Mouse (Mus musculus) neural tube, embryonic 13.5 days (tissue): ENCODE data around the gene Ppm1f. TPM values are rescaled to one million over a fixed set of nuclear protein-coding genes. Genes with fewer than 3 reads are reported as not detected.
"Not testable (repeated sequence)": the region's sequence is repeated elsewhere in the genome, so short reads cannot be mapped to it uniquely, and the experiment has no call there.

Experiments
- ATAC-seq: fragments of 200-750 bp; cut with Nextera tagmentation; 2 replicates; pipeline ENCODE4 v1.8.0; 2017; ENCODE audit warnings: low read depth, mild to moderate bottlenecking, moderate TSS enrichment, moderate library complexity
- H3K27ac ChIP-seq: fragments of 300-500 bp; sonication (generic); replicated peaks from 2 replicates; pipeline ENCODE4 v1.5.1; 2015; ENCODE audit warnings: moderate library complexity, mild to moderate bottlenecking, inconsistent platforms
- H3K27me3 ChIP-seq: fragments of 300-500 bp; sonication (generic); 2 replicates; pipeline ENCODE4 v1.6.1; 2015; ENCODE audit warnings: mild to moderate bottlenecking, inconsistent platforms
- H3K36me3 ChIP-seq: fragments of 300-500 bp; sonication (generic); 2 replicates; pipeline ENCODE4 v1.6.1; 2015; ENCODE audit warnings: mild to moderate bottlenecking, inconsistent platforms
- H3K4me1 ChIP-seq: fragments of 300-500 bp; sonication (generic); replicated peaks from 2 replicates; pipeline ENCODE4 v1.6.1; 2015; ENCODE audit warnings: inconsistent platforms
- H3K4me2 ChIP-seq: fragments of 300-500 bp; sonication (generic); 2 replicates; pipeline ENCODE4 v1.6.1; 2015; ENCODE audit warnings: inconsistent platforms, mild to moderate bottlenecking, moderate library complexity
- H3K4me3 ChIP-seq: fragments of 300-500 bp; sonication (generic); 2 replicates; pipeline ENCODE4 v1.5.1; 2015; ENCODE audit warnings: mild to moderate bottlenecking, inconsistent platforms
- H3K9ac ChIP-seq: fragments of 300-500 bp; sonication (generic); 2 replicates; pipeline ENCODE4 v1.6.1; 2015; ENCODE audit warnings: moderate library complexity, mild to moderate bottlenecking, inconsistent platforms
- H3K9me3 ChIP-seq: fragments of 300-500 bp; sonication (generic); 2 replicates; pipeline ENCODE4 v1.6.1; 2016; ENCODE audit warnings: inconsistent platforms
- WGBS: fragments of 180-500 bp; shearing (Covaris S2); methylation state at CpG from one replicate; pipeline ENCODE4 v1.1.7; 2015; 5-methylcytosine and 5-hydroxymethylcytosine counted together
- polyA plus RNA-seq: library from polyadenylated mRNA; unstranded; fragments of >200 nt; fragmentation: Nextera tagmentation; extraction: Ambion mirVana; gene quantifications from 2 replicates; pipeline ENCODE4 v1.2.1, GENCODE M21; 2015

Gene Ppm1f
- polyA plus RNA-seq, 1 experiment from 2014 or later: 24.7 TPM

- H3K4me2 ChIP-seq: no peak overlapping the region
- WGBS: 91% methylated on average over 7 of the region's 7 CpGs
- no peaks in the 10 kb centered on the region for H3K9me3 ChIP-seq
- H3K27ac ChIP-seq: no peak overlapping the region
- no peaks in the 10 kb centered on the region for H3K27me3 ChIP-seq
- H3K4me1 ChIP-seq: no peaks in the 10 kb centered on the region
- H3K9ac ChIP-seq: no peak overlapping the region
- no peak overlapping the region for H3K4me3 ChIP-seq
- peaks cover 97% of the 10 kb centered on the region for H3K36me3 ChIP-seq
- ATAC-seq: no peak
These were observed 22.3 kb downstream of the Ppm1f start for GRCm38 (mm10) chr16:16918441-16919117.

GRCm38 (mm10) chr16:16921021-16921435, 24.8 kb downstream of the Ppm1f start:
- Histone ChIP-seq H3K36me3 (peaks cover 92% of the 10 kb centered on the region), H3K27me3 (no peaks in the 10 kb centered on the region), H3K4me2 (no peak overlapping the region), H3K4me1 (no peaks in the 10 kb centered on the region), H3K4me3 (no peak overlapping the region), H3K9me3 (no peaks in the 10 kb centered on the region), H3K27ac (no peak overlapping the region), H3K9ac (no peak overlapping the region)
- 71% methylated on average over 3 of the region's 3 CpGs for WGBS
- ATAC-seq: no peak

GRCm38 (mm10) chr16:16924481-16924880, 28.2 kb downstream of the Ppm1f start:
- no peaks in the 10 kb centered on the region for H3K4me1 ChIP-seq
- H3K36me3 ChIP-seq: peaks cover 59% of the 10 kb centered on the region
- 89% methylated on average over 3 of the region's 3 CpGs for WGBS
- H3K27me3 ChIP-seq: no peaks in the 10 kb centered on the region
- H3K9ac ChIP-seq: no peak overlapping the region
- no peak overlapping the region for H3K4me3 ChIP-seq
- H3K4me2 ChIP-seq: no peak overlapping the region
- no peak for ATAC-seq
- no peaks in the 10 kb centered on the region for H3K9me3 ChIP-seq
- no peak overlapping the region for H3K27ac ChIP-seq

- Histone ChIP-seq H3K4me3 (no peak overlapping the region), H3K9me3 (no peaks in the 10 kb centered on the region), H3K36me3 (peaks cover 38% of the 10 kb centered on the region), H3K9ac (no peak overlapping the region), H3K4me2 (no peak overlapping the region), H3K27ac (no peak overlapping the region), H3K4me1 (0 out of 2 replicates have a peak, but pooled peaks cover 4% of the 10 kb centered on the region), H3K27me3 (no peaks in the 10 kb centered on the region)
- no peak for ATAC-seq
- WGBS: 53% methylated on average over 5 of the region's 5 CpGs
These were observed 30.3 kb downstream of the Ppm1f start for GRCm38 (mm10) chr16:16926536-16926935.

- not testable (repeated sequence) for H3K4me3 ChIP-seq, H3K27ac ChIP-seq, H3K9ac ChIP-seq, H3K27me3 ChIP-seq, H3K4me2 ChIP-seq, H3K4me1 ChIP-seq, ATAC-seq, H3K9me3 ChIP-seq
- 86% methylated on average over 3 of the region's 3 CpGs for WGBS
- H3K36me3 ChIP-seq: peaks cover 16% of the 10 kb centered on the region
These were observed 32.6 kb downstream of the Ppm1f start for GRCm38 (mm10) chr16:16928908-16929307.

- Histone ChIP-seq H3K27ac (0 out of 2 replicates have a peak overlapping the region, but pooled peaks have one; percentile 20), H3K36me3 (peaks cover 1% of the 10 kb centered on the region; the same call in 1 of the 2 replicates), H3K9me3 (no peaks in the 10 kb centered on the region), H3K4me2 (no peak overlapping the region), H3K27me3 (no peaks in the 10 kb centered on the region), H3K4me3 (no peak overlapping the region), H3K4me1 (0 out of 2 replicates have a peak, but pooled peaks cover 4% of the 10 kb centered on the region), H3K9ac (no peak overlapping the region)
- WGBS: 88% methylated on average over 3 of the region's 3 CpGs
- 0 out of 2 replicates have a peak, but pooled peaks have one; percentile 28 for ATAC-seq
These were observed 34.1 kb downstream of the Ppm1f start for GRCm38 (mm10) chr16:16930326-16930725.

- WGBS: 62% methylated on average over 5 of the region's 5 CpGs
- 0 out of 2 replicates have a peak, but pooled peaks cover 4% of the 10 kb centered on the region for H3K4me1 ChIP-seq
- H3K9me3 ChIP-seq: no peaks in the 10 kb centered on the region
- H3K4me2 ChIP-seq: no peak overlapping the region
- no peak overlapping the region for H3K27ac ChIP-seq
- 0 out of 2 replicates have a peak overlapping the region, but pooled peaks have one; percentile 8 for H3K9ac ChIP-seq
- H3K27me3 ChIP-seq: no peaks in the 10 kb centered on the region
- H3K36me3 ChIP-seq: no peaks in the 10 kb centered on the region
- no peak overlapping the region for H3K4me3 ChIP-seq
- ATAC-seq: peak; percentile 45; the same call in 1 of the 2 replicates
These were observed 34.6 kb downstream of the Ppm1f start for GRCm38 (mm10) chr16:16930810-16931296.

GRCm38 (mm10) chr16:16939543-16939942, 43.3 kb downstream of the Ppm1f start:
- H3K4me3 ChIP-seq: no peak overlapping the region
- ATAC-seq: no peak
- H3K9ac ChIP-seq: no peak overlapping the region
- H3K36me3 ChIP-seq: no peaks in the 10 kb centered on the region
- H3K9me3 ChIP-seq: no peaks in the 10 kb centered on the region
- WGBS: 97% methylated on average over 9 of the region's 9 CpGs
- no peaks in the 10 kb centered on the region for H3K27me3 ChIP-seq
- no peak overlapping the region for H3K27ac ChIP-seq
- H3K4me2 ChIP-seq: no peak overlapping the region
- H3K4me1 ChIP-seq: no peaks in the 10 kb centered on the region

- no peak overlapping the region for H3K27ac ChIP-seq
- no peak overlapping the region for H3K4me3 ChIP-seq
- no peaks in the 10 kb centered on the region for H3K4me1 ChIP-seq
- no peaks in the 10 kb centered on the region for H3K9me3 ChIP-seq
- H3K9ac ChIP-seq: no peak overlapping the region
- 89% methylated on average over 2 of the region's 2 CpGs for WGBS
- H3K4me2 ChIP-seq: no peak overlapping the region
- no peaks in the 10 kb centered on the region for H3K27me3 ChIP-seq
- no peaks in the 10 kb centered on the region for H3K36me3 ChIP-seq
- no peak for ATAC-seq
These were observed 44.8 kb downstream of the Ppm1f start for GRCm38 (mm10) chr16:16941078-16941477.

GRCm38 (mm10) chr16:16958575-16958974, 62.3 kb downstream of the Ppm1f start:
- H3K9ac ChIP-seq: no peak overlapping the region
- H3K4me1 ChIP-seq: no peaks in the 10 kb centered on the region
- H3K4me3 ChIP-seq: no peak overlapping the region
- no peak overlapping the region for H3K27ac ChIP-seq
- no peaks in the 10 kb centered on the region for H3K9me3 ChIP-seq
- no peak overlapping the region for H3K4me2 ChIP-seq
- H3K27me3 ChIP-seq: no peaks in the 10 kb centered on the region
- 43% methylated on average over 2 of the region's 5 CpGs for WGBS
- no peaks in the 10 kb centered on the region for H3K36me3 ChIP-seq
- ATAC-seq: 0 out of 2 replicates have a peak, but pooled peaks have one; percentile 56

GRCm38 (mm10) chr16:16959907-16960306, 63.6 kb downstream of the Ppm1f start:
- no peaks in the 10 kb centered on the region for H3K27me3 ChIP-seq
- no peak overlapping the region for H3K4me2 ChIP-seq
- H3K4me3 ChIP-seq: no peak overlapping the region
- 91% methylated on average over 6 of the region's 6 CpGs for WGBS
- ATAC-seq: no peak
- no peak overlapping the region for H3K9ac ChIP-seq
- H3K9me3 ChIP-seq: no peaks in the 10 kb centered on the region
- H3K4me1 ChIP-seq: no peaks in the 10 kb centered on the region
- no peaks in the 10 kb centered on the region for H3K36me3 ChIP-seq
- no peak overlapping the region for H3K27ac ChIP-seq

- Histone ChIP-seq H3K4me3 (no peak overlapping the region), H3K9ac (no peak overlapping the region), H3K9me3 (no peaks in the 10 kb centered on the region), H3K4me1 (no peaks in the 10 kb centered on the region), H3K27ac (no peak overlapping the region), H3K4me2 (no peak overlapping the region), H3K36me3 (no peaks in the 10 kb centered on the region), H3K27me3 (no peaks in the 10 kb centered on the region)
- no peak for ATAC-seq
- 66% methylated on average over 1 of the region's 1 CpGs for WGBS
These were observed 68.9 kb downstream of the Ppm1f start for GRCm38 (mm10) chr16:16965149-16965548.

GRCm38 (mm10) chr16:16966290-16966689, 70.0 kb downstream of the Ppm1f start:
- no peaks in the 10 kb centered on the region for H3K27me3 ChIP-seq
- ATAC-seq: no peak
- H3K4me3 ChIP-seq: no peak overlapping the region
- no peak overlapping the region for H3K9ac ChIP-seq
- no peaks in the 10 kb centered on the region for H3K36me3 ChIP-seq
- H3K4me1 ChIP-seq: no peaks in the 10 kb centered on the region
- H3K27ac ChIP-seq: no peak overlapping the region
- no peak overlapping the region for H3K4me2 ChIP-seq
- H3K9me3 ChIP-seq: no peaks in the 10 kb centered on the region
